In the genomic region with DNA sequence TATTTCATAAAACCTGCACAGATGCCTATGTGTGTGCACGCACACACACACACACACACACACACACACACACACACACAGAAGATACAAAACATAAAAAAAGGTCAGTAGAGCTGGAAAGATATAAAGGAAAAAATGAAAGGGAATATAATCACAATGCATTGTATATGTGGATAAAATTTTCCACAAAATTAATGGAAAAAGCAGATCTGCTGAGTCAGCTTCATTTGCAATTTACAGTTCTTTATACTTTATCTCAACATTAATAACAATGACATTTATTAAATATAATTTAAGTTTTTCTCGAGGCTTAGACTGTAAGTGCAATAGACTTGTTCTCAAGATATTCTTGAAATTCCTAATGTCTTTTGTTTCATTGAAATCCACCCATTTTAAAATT, we compare ENCODE assay signal across 16 mouse cellular contexts.
"Had no signal": no experiment of that assay in that cellular context is flagged by ENCODE, and none has a peak within 500 bp of the region (broad histone marks: within the 10 kb centered on the region; RNA-seq: fewer than 3 reads in every experiment).

No protein-coding gene starts in this region.

- H3K4me1 ChIP-seq: neural tube, embryonic 13.5 days; neural tube, embryonic 15.5 days; stomach, embryonic 15.5 days had no signal

- H3K27ac ChIP-seq: neural tube, embryonic 13.5 days; neural tube, embryonic 15.5 days; stomach, embryonic 15.5 days; stomach, postnatal 0 days had no signal

- H3K9ac ChIP-seq: neural tube, embryonic 13.5 days; neural tube, embryonic 15.5 days; stomach, embryonic 15.5 days had no signal

- H3K4me2 ChIP-seq: neural tube, embryonic 13.5 days; neural tube, embryonic 15.5 days; stomach, embryonic 15.5 days had no signal

- H3K4me3 ChIP-seq: neural tube, embryonic 13.5 days; neural tube, embryonic 15.5 days; stomach, embryonic 15.5 days had no signal

- H3K27me3 ChIP-seq: neural tube, embryonic 13.5 days; neural tube, embryonic 15.5 days; stomach, embryonic 15.5 days had no signal

- DNase-seq: retina, postnatal 1 day; right cerebral cortex, adult 18-20 months; right cerebral cortex, postnatal 14 days; right cerebral cortex, postnatal 25 days; right cerebral cortex, postnatal 4 days; spleen, adult 18-20 months; thymus, adult 18-20 months; thymus, adult 2 months; thymus, postnatal 14 days; thymus, postnatal 25 days; thymus, postnatal 36 days; thymus, postnatal 4 days had no signal

- H3K9me3 ChIP-seq: neural tube, embryonic 13.5 days; neural tube, embryonic 15.5 days; stomach, embryonic 15.5 days had no signal

- H3K36me3 ChIP-seq: neural tube, embryonic 13.5 days; neural tube, embryonic 15.5 days; stomach, embryonic 15.5 days had no signal
